Mouse (Mus musculus): Measurements from ENCODE around the gene Tsc2. TPM values are rescaled to one million over a fixed set of nuclear protein-coding genes. Genes with fewer than 3 reads are reported as not detected.

Gene Tsc2
- polyA plus RNA-seq (2012; fragmentation: generic; extraction: Trizol): 49.5 TPM

DNA sequence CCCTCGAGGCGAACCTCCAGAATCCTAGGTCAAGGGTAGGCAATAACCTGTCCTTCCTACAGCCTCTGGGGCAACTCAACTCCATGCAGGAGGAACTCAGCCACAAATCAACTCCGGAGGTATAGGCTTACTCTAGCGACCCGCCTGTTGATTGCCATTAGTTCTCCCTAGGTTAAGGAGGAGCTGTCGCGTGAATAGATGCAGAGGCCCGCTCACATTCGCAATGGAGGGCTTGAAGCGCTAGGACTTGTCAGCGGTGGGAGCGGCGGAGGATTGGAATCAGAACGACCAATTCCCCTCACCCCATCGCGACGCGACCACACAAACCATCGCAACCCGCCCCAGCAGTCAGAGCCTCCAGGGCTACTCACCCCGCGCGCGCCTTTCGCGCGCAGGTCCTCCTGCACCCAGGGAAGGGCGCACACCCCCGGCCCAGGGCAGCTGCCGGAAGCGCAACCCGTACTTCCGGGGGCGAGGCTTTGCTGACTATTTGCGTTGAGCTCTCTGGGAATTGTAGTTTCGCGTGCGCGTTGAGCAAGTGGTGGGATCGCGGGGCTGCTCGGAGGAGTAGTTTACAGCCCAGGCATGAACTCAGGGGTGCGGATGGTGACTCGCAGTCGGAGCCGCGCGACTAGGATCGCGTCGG lies at the start of gene Tsc2, which contains the start of gene Nthl1:
Gene Tsc2, minus strand, starts transcription at position 464 of the 646 bp plus-strand sequence.
Gene Nthl1, plus strand, starts transcription at position 514 of the 646 bp plus-strand sequence.
- Histone ChIP-seq H3K4me2 (ENCODE audit: low read depth) (peak within 1 kb of the TSS; percentile 96), H3K36me3 (ENCODE audit: control insufficient read depth, insufficient read depth) (peaks cover 17% of the 10 kb centered on the region), H3ac (ENCODE audit: control insufficient read depth, insufficient read length) (peak within 1 kb of the TSS; percentile 42), H3K4me3 (peak within 1 kb of the TSS; percentile 77), H3K79me2 (ENCODE audit: control insufficient read depth, insufficient read depth) (peaks cover 6% of the 10 kb centered on the region), H3K27me3 (ENCODE audit: control insufficient read depth, insufficient read depth, insufficient read length) (no peaks in the 10 kb centered on the region)
- no peak for TF ChIP-seq REST (IDR thresholded peaks at IDR 0.05; ENCODE audit: insufficient read depth, insufficient read length)
- TF ChIP-seq MYOD1 (IDR thresholded peaks at IDR 0.05; ENCODE audit: control insufficient read depth in 1 of 3, insufficient read length in 2 of 3, low read depth in 2 of 3): peak in 1 of 3 experiments; percentile 61
- TF ChIP-seq CEBPB (IDR thresholded peaks at IDR 0.05; ENCODE audit: insufficient read depth, poor library complexity, severe bottlenecking): no peak
- no peak for TF ChIP-seq SRF (IDR thresholded peaks at IDR 0.05; ENCODE audit: control insufficient read depth, insufficient read length, low read depth)
- peak; percentile 65 for TF ChIP-seq POLR2A (IDR thresholded peaks at IDR 0.05; ENCODE audit: insufficient read length, low read depth)
- peak in 1 of 3 experiments; percentile 78 for TF ChIP-seq MYOG (IDR thresholded peaks at IDR 0.05; ENCODE audit: control insufficient read depth in 1 of 3, insufficient read depth in 1 of 3, insufficient read length in 2 of 3, low read depth in 2 of 3)
- no peak for TF ChIP-seq USF1 (IDR thresholded peaks at IDR 0.05; ENCODE audit: low read depth)
- no peak for TF ChIP-seq TCF12 (IDR thresholded peaks at IDR 0.05; ENCODE audit: insufficient read depth, poor library complexity, severe bottlenecking)
- no peak for TF ChIP-seq MAX (IDR thresholded peaks at IDR 0.05; ENCODE audit: low read depth)
- peak; percentile 79 for TF ChIP-seq POLR2AphosphoS2 (IDR thresholded peaks at IDR 0.05; ENCODE audit: insufficient read length, low read depth)
- peak; percentile 46 for TF ChIP-seq E2F4 (IDR thresholded peaks at IDR 0.05; ENCODE audit: insufficient read depth)
- no peak for TF ChIP-seq TCF3 (IDR thresholded peaks at IDR 0.05; ENCODE audit: insufficient read length, low read depth)

GRCm38 (mm10) chr17:24677500-24678080 lies 45.2 kb upstream of the Tsc2 start:
- TF ChIP-seq CEBPB (IDR thresholded peaks at IDR 0.05; ENCODE audit: insufficient read depth, poor library complexity, severe bottlenecking): no peak
- no peak for TF ChIP-seq TCF3 (IDR thresholded peaks at IDR 0.05; ENCODE audit: insufficient read length, low read depth)
- no peak for TF ChIP-seq SRF (IDR thresholded peaks at IDR 0.05; ENCODE audit: control insufficient read depth, insufficient read length, low read depth)
- no peak for TF ChIP-seq REST (IDR thresholded peaks at IDR 0.05; ENCODE audit: insufficient read depth, insufficient read length)
- no peak for TF ChIP-seq POLR2AphosphoS2 (IDR thresholded peaks at IDR 0.05; ENCODE audit: insufficient read length, low read depth)
- no peak for TF ChIP-seq POLR2A (IDR thresholded peaks at IDR 0.05; ENCODE audit: insufficient read length, low read depth)
- no peak for TF ChIP-seq TCF12 (IDR thresholded peaks at IDR 0.05; ENCODE audit: insufficient read depth, poor library complexity, severe bottlenecking)
- TF ChIP-seq MAX (IDR thresholded peaks at IDR 0.05; ENCODE audit: low read depth): no peak
- H3K27me3 ChIP-seq (ENCODE audit: control insufficient read depth, insufficient read depth, insufficient read length): no peaks in the 10 kb centered on the region

DNA sequence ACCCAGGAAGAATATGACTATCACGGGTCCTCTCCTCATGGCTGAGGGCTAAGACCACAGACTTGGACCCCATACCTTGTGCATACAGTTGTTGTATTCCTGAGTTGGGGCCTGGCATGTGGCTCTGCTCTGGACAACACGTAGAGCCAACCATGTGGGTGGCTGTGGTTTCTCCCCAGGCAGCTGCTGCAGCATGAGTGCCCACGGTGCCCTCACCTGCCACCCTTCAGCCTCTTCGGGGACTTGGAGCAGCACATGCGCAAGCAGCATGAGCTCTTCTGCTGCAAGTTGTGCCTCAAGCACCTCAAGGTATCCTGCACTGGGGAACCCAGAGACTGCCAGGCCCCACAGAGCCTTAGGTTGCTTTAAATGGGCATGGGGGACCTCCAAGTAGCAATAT lies 44.4 kb upstream of the Tsc2 start:
- H3K79me2 ChIP-seq (ENCODE audit: control insufficient read depth, insufficient read depth): peaks cover 42% of the 10 kb centered on the region
- no peak overlapping the region for H3K4me3 ChIP-seq
- H3K27me3 ChIP-seq (ENCODE audit: control insufficient read depth, insufficient read depth, insufficient read length): no peaks in the 10 kb centered on the region
- TF ChIP-seq REST (IDR thresholded peaks at IDR 0.05; ENCODE audit: insufficient read depth, insufficient read length) (no peak), CEBPB (IDR thresholded peaks at IDR 0.05; ENCODE audit: insufficient read depth, poor library complexity, severe bottlenecking) (no peak), POLR2AphosphoS2 (IDR thresholded peaks at IDR 0.05; ENCODE audit: insufficient read length, low read depth) (no peak), SRF (IDR thresholded peaks at IDR 0.05; ENCODE audit: control insufficient read depth, insufficient read length, low read depth) (no peak), USF1 (IDR thresholded peaks at IDR 0.05; ENCODE audit: low read depth) (no peak), MYOG (IDR thresholded peaks at IDR 0.05; ENCODE audit: control insufficient read depth in 1 of 3, insufficient read depth in 1 of 3, insufficient read length in 2 of 3, low read depth in 2 of 3) (peak in 2 of 3 experiments; percentile 87 to 95), MAX (IDR thresholded peaks at IDR 0.05; ENCODE audit: low read depth) (no peak), TCF3 (IDR thresholded peaks at IDR 0.05; ENCODE audit: insufficient read length, low read depth) (peak; percentile 30), MYOD1 (IDR thresholded peaks at IDR 0.05; ENCODE audit: control insufficient read depth in 1 of 3, insufficient read length in 2 of 3, low read depth in 2 of 3) (peak in 2 of 3 experiments; percentile 71 to 93), E2F4 (IDR thresholded peaks at IDR 0.05; ENCODE audit: insufficient read depth) (no peak), TCF12 (IDR thresholded peaks at IDR 0.05; ENCODE audit: insufficient read depth, poor library complexity, severe bottlenecking) (no peak), POLR2A (IDR thresholded peaks at IDR 0.05; ENCODE audit: insufficient read length, low read depth) (no peak)
- peaks cover 6% of the 10 kb centered on the region for H3K36me3 ChIP-seq (ENCODE audit: control insufficient read depth, insufficient read depth)
- no peak overlapping the region for H3ac ChIP-seq (ENCODE audit: control insufficient read depth, insufficient read length)
- no peak overlapping the region for H3K4me2 ChIP-seq (ENCODE audit: low read depth)

More at GRCm38 (mm10) chr17:24677500-24678080, 45.2 kb upstream of the Tsc2 start:
- no peak overlapping the region for H3K4me2 ChIP-seq (ENCODE audit: low read depth)
- no peak overlapping the region for H3ac ChIP-seq (ENCODE audit: control insufficient read depth, insufficient read length)
- no peak overlapping the region for H3K4me3 ChIP-seq
- peaks cover 8% of the 10 kb centered on the region for H3K36me3 ChIP-seq (ENCODE audit: control insufficient read depth, insufficient read depth)
- peaks cover 35% of the 10 kb centered on the region for H3K79me2 ChIP-seq (ENCODE audit: control insufficient read depth, insufficient read depth)

DNA sequence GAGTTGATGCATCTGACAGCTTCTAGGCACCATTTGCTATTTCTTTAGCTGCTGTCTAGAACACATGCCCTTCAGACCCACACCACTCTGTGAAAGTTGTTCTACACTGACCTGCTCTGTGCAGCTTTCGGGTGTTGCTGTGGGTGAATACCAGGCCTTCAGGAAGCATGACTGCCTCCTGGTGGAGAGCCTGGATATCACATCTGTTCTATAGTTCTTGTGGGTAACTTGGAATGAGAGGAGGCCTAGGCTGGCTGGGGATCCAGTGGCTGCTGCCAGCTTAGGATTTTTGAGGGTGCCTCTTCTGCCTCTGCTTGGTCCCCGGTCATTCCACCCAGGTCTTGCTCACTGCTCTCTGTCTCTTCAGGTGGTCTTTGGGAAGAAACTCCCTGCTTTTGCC lies 43.8 kb upstream of the Tsc2 start:
- H3K36me3 ChIP-seq (ENCODE audit: control insufficient read depth, insufficient read depth): no peaks in the 10 kb centered on the region

More for the DNA sequence above, 43.8 kb upstream of the Tsc2 start:
- Histone ChIP-seq H3K79me2 (ENCODE audit: control insufficient read depth, insufficient read depth) (peaks cover 49% of the 10 kb centered on the region), H3K27me3 (ENCODE audit: control insufficient read depth, insufficient read depth, insufficient read length) (no peaks in the 10 kb centered on the region), H3ac (ENCODE audit: control insufficient read depth, insufficient read length) (no peak overlapping the region), H3K4me3 (no peak overlapping the region), H3K4me2 (ENCODE audit: low read depth) (no peak overlapping the region)
- TF ChIP-seq POLR2AphosphoS2 (IDR thresholded peaks at IDR 0.05; ENCODE audit: insufficient read length, low read depth): no peak
- no peak for TF ChIP-seq TCF3 (IDR thresholded peaks at IDR 0.05; ENCODE audit: insufficient read length, low read depth)
- TF ChIP-seq USF1 (IDR thresholded peaks at IDR 0.05; ENCODE audit: low read depth): no peak
- TF ChIP-seq MAX (IDR thresholded peaks at IDR 0.05; ENCODE audit: low read depth): no peak
- TF ChIP-seq MYOD1 (IDR thresholded peaks at IDR 0.05; ENCODE audit: control insufficient read depth in 1 of 3, insufficient read length in 2 of 3, low read depth in 2 of 3): no peak
- no peak for TF ChIP-seq TCF12 (IDR thresholded peaks at IDR 0.05; ENCODE audit: insufficient read depth, poor library complexity, severe bottlenecking)
- TF ChIP-seq POLR2A (IDR thresholded peaks at IDR 0.05; ENCODE audit: insufficient read length, low read depth): no peak
- TF ChIP-seq REST (IDR thresholded peaks at IDR 0.05; ENCODE audit: insufficient read depth, insufficient read length): no peak
- no peak for TF ChIP-seq MYOG (IDR thresholded peaks at IDR 0.05; ENCODE audit: control insufficient read depth in 1 of 3, insufficient read depth in 1 of 3, insufficient read length in 2 of 3, low read depth in 2 of 3)
- TF ChIP-seq E2F4 (IDR thresholded peaks at IDR 0.05; ENCODE audit: insufficient read depth): no peak
- no peak for TF ChIP-seq SRF (IDR thresholded peaks at IDR 0.05; ENCODE audit: control insufficient read depth, insufficient read length, low read depth)
- no peak for TF ChIP-seq CEBPB (IDR thresholded peaks at IDR 0.05; ENCODE audit: insufficient read depth, poor library complexity, severe bottlenecking)
